9 mouse cellular contexts compared by ENCODE assay signal in genomic region chr2:147905759-147906740, GRCm38 (mm10).
DNase-seq lines count a peak whose midpoint lies in the region; ATAC-seq lines count a peak whose summit lies in the region.
"Had no signal": no experiment of that assay in that cellular context is flagged by ENCODE, and none has a peak within 500 bp of the region (broad histone marks: within the 10 kb centered on the region; RNA-seq: fewer than 3 reads in every experiment).

No protein-coding gene starts in this region.

- WGBS in midbrain, embryonic 13.5 days = 6% methylated on average over 19 of the region's 19 CpGs

- no peak overlapping the region for H3K27ac ChIP-seq in midbrain, embryonic 13.5 days

- peak; percentile 34 for DNase-seq in R1 (ENCODE audit: low read depth, low spot score)
- DNase-seq in embryo, embryonic 11 days = peak; percentile 56
- DNase-seq in kidney, adult 9 months = peak; percentile 10
- no peak for DNase-seq in spleen, adult 12 weeks (ENCODE audit: low spot score)
- DNase-seq in layer of hippocampus, adult 9-10 months (ENCODE audit: low spot score) = no peak
- no peak for DNase-seq in thymus, postnatal 0 days (ENCODE audit: low spot score)
- no peak for DNase-seq in ovary, postnatal 14 days (ENCODE audit: low spot score)
- DNase-seq: cerebellum, postnatal 36 days had no signal

- H3K4me3 ChIP-seq in midbrain, embryonic 13.5 days (replicated peaks) = no peak overlapping the region

- no peaks in the 10 kb centered on the region for H3K9me3 ChIP-seq in midbrain, embryonic 13.5 days

- H3K4me2 ChIP-seq in midbrain, embryonic 13.5 days (replicated peaks) = no peak overlapping the region

- H3K4me1 ChIP-seq in midbrain, embryonic 13.5 days (replicated peaks) = peaks cover 36% of the 10 kb centered on the region

- no peaks in the 10 kb centered on the region for H3K36me3 ChIP-seq in midbrain, embryonic 13.5 days

- peaks cover 92% of the 10 kb centered on the region for H3K27me3 ChIP-seq in midbrain, embryonic 13.5 days

- H3K9ac ChIP-seq in midbrain, embryonic 13.5 days (replicated peaks) = no peak overlapping the region

- peak; percentile 54 for ATAC-seq in midbrain, embryonic 13.5 days

Comparison
In these comparisons a context has a peak if more than half of its experiments do, and no peak if none do; other contexts are left out.
1. DNase-seq: peak in R1 (single experiment), embryo, embryonic 11 days (single experiment) and kidney, adult 9 months (single experiment); none in spleen, adult 12 weeks (single experiment), layer of hippocampus, adult 9-10 months (single experiment), thymus, postnatal 0 days (single experiment) and ovary, postnatal 14 days (single experiment).